ENCODE assay signal across 8 mouse cellular contexts in the genomic region with DNA sequence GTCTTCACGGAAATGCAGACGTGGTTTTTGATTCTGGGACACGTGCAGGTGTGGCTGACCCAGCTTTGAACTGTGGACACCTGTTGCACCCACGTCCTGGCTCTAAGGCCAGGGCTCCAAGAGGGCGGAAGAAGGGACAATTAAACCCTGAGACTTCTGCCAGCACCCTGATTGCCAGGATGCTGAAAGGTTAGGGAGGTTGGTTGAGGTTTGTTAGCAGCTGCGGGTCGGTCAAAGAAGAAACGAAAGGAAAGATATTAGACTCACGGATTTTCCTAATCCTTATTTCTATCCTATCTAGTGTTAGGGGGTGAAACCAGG. TPM values are rescaled to one million over a fixed set of nuclear protein-coding genes. Genes with fewer than 3 reads are reported as not detected.
DNase-seq lines count a peak whose midpoint lies in the region; ATAC-seq and TF ChIP-seq lines count a peak whose summit lies in the region.

No protein-coding gene starts in this region.

- H3K9me3 ChIP-seq in heart, embryonic 15.5 days (replicated peaks), result no peaks in the 10 kb centered on the region
- no peaks in the 10 kb centered on the region for H3K9me3 ChIP-seq in midbrain, postnatal 0 days (ENCODE audit: low read length)

- 27% methylated on average over 9 of the region's 9 CpGs for WGBS in heart, embryonic 15.5 days
- 25% methylated on average over 9 of the region's 9 CpGs for WGBS in bone marrow, adult 2 months
- 25% methylated on average over 9 of the region's 9 CpGs for WGBS in midbrain, postnatal 0 days

- H3K4me1 ChIP-seq in heart, embryonic 15.5 days (replicated peaks), result peaks cover 18% of the 10 kb centered on the region
- peaks cover 8% of the 10 kb centered on the region; the same call in 1 of the 2 replicates for H3K4me1 ChIP-seq in bone marrow, adult 2 months (ENCODE audit: control insufficient read depth, insufficient read depth, low read length)
- no peaks in the 10 kb centered on the region for H3K4me1 ChIP-seq in midbrain, postnatal 0 days (ENCODE audit: insufficient read depth, low read length)

- peak overlapping the region; percentile 92 for H3K4me2 ChIP-seq in heart, embryonic 15.5 days
- peak overlapping the region; percentile 59 for H3K4me2 ChIP-seq in midbrain, postnatal 0 days (ENCODE audit: low read depth, low read length, poor library complexity, severe bottlenecking)

- TF ChIP-seq CTCF in bone marrow, adult 2 months (IDR thresholded peaks at IDR 0.05; ENCODE audit: control insufficient read depth, insufficient read depth, low read length), result no peak
- TF ChIP-seq CTCF in midbrain, postnatal 0 days (IDR thresholded peaks at IDR 0.05), result no peak

- DNase-seq in heart, postnatal 36 days, result no peak
- peak; percentile 69 for DNase-seq in induced T-regulatory cell, adult 2 months (ENCODE audit: low read depth)
- no peak for DNase-seq in midbrain, postnatal 0 days (ENCODE audit: low spot score)
- no peak for DNase-seq in urinary bladder, adult 18-20 months (ENCODE audit: low spot score in 2 of 2)
- no peak for DNase-seq in ovary, postnatal 14 days (ENCODE audit: low spot score)
- no peak for DNase-seq in frontal cortex, postnatal 10 days (ENCODE audit: low spot score in 2 of 2)

- peaks cover 68% of the 10 kb centered on the region for H3K27me3 ChIP-seq in heart, embryonic 15.5 days
- H3K27me3 ChIP-seq in midbrain, postnatal 0 days (ENCODE audit: insufficient read depth, low read length), result peaks cover 20% of the 10 kb centered on the region

- H3K27ac ChIP-seq in heart, embryonic 15.5 days, result no peak overlapping the region
- H3K27ac ChIP-seq in bone marrow, adult 2 months (ENCODE audit: control insufficient read depth, insufficient read depth, low read depth, low read length, poor library complexity), result peak overlapping the region; percentile 90; the same call in 1 of the 2 replicates
- no peak overlapping the region for H3K27ac ChIP-seq in midbrain, postnatal 0 days (ENCODE audit: low read depth, low read length)

- H3K36me3 ChIP-seq in heart, embryonic 15.5 days, result no peaks in the 10 kb centered on the region
- H3K36me3 ChIP-seq in midbrain, postnatal 0 days (ENCODE audit: insufficient read depth, low read length), result no peaks in the 10 kb centered on the region

- no peak for TF ChIP-seq POLR2A in bone marrow, adult 2 months (IDR thresholded peaks at IDR 0.05; ENCODE audit: borderline replicate concordance, control insufficient read depth, low read depth, low read length)

- H3K9ac ChIP-seq in heart, embryonic 15.5 days, result peak overlapping the region; percentile 56
- H3K9ac ChIP-seq in midbrain, postnatal 0 days (replicated peaks; ENCODE audit: low read length, poor library complexity, severe bottlenecking), result no peak overlapping the region

- peak overlapping the region; percentile 57 for H3K4me3 ChIP-seq in heart, embryonic 15.5 days
- peak overlapping the region; percentile 62 for H3K4me3 ChIP-seq in bone marrow, adult 2 months (replicated peaks; ENCODE audit: control insufficient read depth, low read depth, low read length)
- peak overlapping the region; percentile 40 for H3K4me3 ChIP-seq in midbrain, postnatal 0 days (ENCODE audit: low read depth, low read length)

- intact Hi-C loops in heart, postnatal 36 days (cut with DNase I), result loop anchor here (2.0 kb wide), 1 partner anchor 33 kb away; no protein-coding TSS in a partner anchor

- no peak for ATAC-seq in heart, embryonic 15.5 days (replicated peaks; ENCODE audit: insufficient number of reproducible peaks, insufficient read depth, low FRiP score, low read depth)
- no peak for ATAC-seq in midbrain, postnatal 0 days (ENCODE audit: low FRiP score)

RNA-seq across cellular contexts. Expression of a gene that starts 2.0 kb away (rescaled TPM):
- 1.5 and 4.8 TPM in 2 replicates for polyA plus RNA-seq in heart, embryonic 15.5 days (2015; fragmentation: Nextera tagmentation; extraction: Ambion mirVana)
- total RNA-seq in heart, postnatal 36 days (2021), result 1 to 10 TPM; 1.0 to 1.6 TPM
- 38.6 and 66.2 TPM in 2 replicates for polyA plus RNA-seq in bone marrow, adult 2 months (2011; ENCODE audit: insufficient read depth, insufficient read length, low replicate concordance, missing spikeins)
- total RNA-seq in midbrain, postnatal 0 days (2014; rRNA removed), result 1.4 and 2.1 TPM in 2 replicates
- polyA plus RNA-seq in midbrain, postnatal 0 days (2015; fragmentation: Nextera tagmentation; extraction: Ambion mirVana), result 1.0 and 1.6 TPM in 2 replicates

RNA-seq across cellular contexts. Expression of a gene that starts 5.5 kb away (rescaled TPM):
- 0.43 TPM in 1 of 2 replicates, not detected in the other for polyA plus RNA-seq in heart, embryonic 15.5 days (2015; fragmentation: Nextera tagmentation; extraction: Ambion mirVana)
- under 1 TPM; 0.53 to 0.57 TPM for total RNA-seq in heart, postnatal 36 days (2021)
- 3.2 and 7.4 TPM in 2 replicates for polyA plus RNA-seq in bone marrow, adult 2 months (2011; ENCODE audit: insufficient read depth, insufficient read length, low replicate concordance, missing spikeins)
- total RNA-seq in midbrain, postnatal 0 days (2014; rRNA removed), result not detected in 2 replicates
- polyA plus RNA-seq in midbrain, postnatal 0 days (2015; fragmentation: Nextera tagmentation; extraction: Ambion mirVana), result 0.09 TPM in 1 of 2 replicates, not detected in the other

RNA-seq across cellular contexts. Expression of a gene that starts 8.0 kb away (rescaled TPM):
- polyA plus RNA-seq in heart, embryonic 15.5 days (2015; fragmentation: Nextera tagmentation; extraction: Ambion mirVana), result 8.1 and 12.2 TPM in 2 replicates
- 1 to 10 TPM; 3.3 to 3.7 TPM for total RNA-seq in heart, postnatal 36 days (2021)
- polyA plus RNA-seq in bone marrow, adult 2 months (2011; ENCODE audit: insufficient read depth, insufficient read length, low replicate concordance, missing spikeins), result 50.4 and 139 TPM in 2 replicates
- total RNA-seq in midbrain, postnatal 0 days (2014; rRNA removed), result 5.9 and 26.7 TPM in 2 replicates
- 7.8 and 12.0 TPM in 2 replicates for polyA plus RNA-seq in midbrain, postnatal 0 days (2015; fragmentation: Nextera tagmentation; extraction: Ambion mirVana)

RNA-seq across cellular contexts. Expression of a gene that starts 8.9 kb away (rescaled TPM):
- polyA plus RNA-seq in heart, embryonic 15.5 days (2015; fragmentation: Nextera tagmentation; extraction: Ambion mirVana), result 0.09 and 0.62 TPM in 2 replicates
- total RNA-seq in heart, postnatal 36 days (2021), result under 1 TPM in 1 of 2 experiments, not detected in 1; 0.19 TPM
- polyA plus RNA-seq in bone marrow, adult 2 months (2011; ENCODE audit: insufficient read depth, insufficient read length, low replicate concordance, missing spikeins), result 3.5 and 4.4 TPM in 2 replicates
- 0.49 and 1.2 TPM in 2 replicates for total RNA-seq in midbrain, postnatal 0 days (2014; rRNA removed)
- polyA plus RNA-seq in midbrain, postnatal 0 days (2015; fragmentation: Nextera tagmentation; extraction: Ambion mirVana), result 0.98 and 1.2 TPM in 2 replicates

RNA-seq across cellular contexts. Expression of a gene that starts 20.4 kb away (rescaled TPM):
- 7.5 and 9.6 TPM in 2 replicates for polyA plus RNA-seq in heart, embryonic 15.5 days (2015; fragmentation: Nextera tagmentation; extraction: Ambion mirVana)
- 1 to 10 TPM; 2.0 to 6.2 TPM for total RNA-seq in heart, postnatal 36 days (2021)
- polyA plus RNA-seq in bone marrow, adult 2 months (2011; ENCODE audit: insufficient read depth, insufficient read length, low replicate concordance, missing spikeins), result 48.9 and 51.7 TPM in 2 replicates
- 1.8 and 4.1 TPM in 2 replicates for total RNA-seq in midbrain, postnatal 0 days (2014; rRNA removed)
- polyA plus RNA-seq in midbrain, postnatal 0 days (2015; fragmentation: Nextera tagmentation; extraction: Ambion mirVana), result 9.2 and 9.5 TPM in 2 replicates
